ENCODE assay signal across 11 mouse cellular contexts in genomic region chr16:43698735-43699649, GRCm38 (mm10). TPM values are rescaled to one million over a fixed set of nuclear protein-coding genes. Genes with fewer than 3 reads are reported as not detected.
DNase-seq lines count a peak whose midpoint lies in the region; ATAC-seq lines count a peak whose summit lies in the region.
"Had no signal": no experiment of that assay in that cellular context is flagged by ENCODE, and none has a peak within 500 bp of the region (broad histone marks: within the 10 kb centered on the region; RNA-seq: fewer than 3 reads in every experiment).

No protein-coding gene starts in this region.

- no peak overlapping the region for H3K4me2 ChIP-seq in liver, embryonic 13.5 days
- no peak overlapping the region for H3K4me2 ChIP-seq in forebrain, embryonic 14.5 days (ENCODE audit: low read length)
- no peak overlapping the region for H3K4me2 ChIP-seq in midbrain, embryonic 13.5 days (replicated peaks)
- H3K4me2 ChIP-seq: heart, embryonic 13.5 days had no signal

- no peaks in the 10 kb centered on the region for H3K36me3 ChIP-seq in liver, embryonic 13.5 days
- H3K36me3 ChIP-seq in forebrain, embryonic 14.5 days (ENCODE audit: control insufficient read depth, insufficient read depth, low read length): no peaks in the 10 kb centered on the region
- no peaks in the 10 kb centered on the region for H3K36me3 ChIP-seq in midbrain, embryonic 13.5 days
- H3K36me3 ChIP-seq: heart, embryonic 13.5 days had no signal

- 36% methylated on average over 14 of the region's 14 CpGs for WGBS in liver, embryonic 13.5 days (ENCODE audit: insufficient replicate concordance)
- WGBS in forebrain, embryonic 14.5 days: 89% methylated on average over 14 of the region's 14 CpGs
- WGBS in midbrain, embryonic 13.5 days: 88% methylated on average over 14 of the region's 14 CpGs

- no peak; the same call in 1 of the 2 replicates for ATAC-seq in liver, embryonic 13.5 days (ENCODE audit: low read depth)
- no peak for ATAC-seq in forebrain, embryonic 14.5 days
- ATAC-seq in midbrain, embryonic 13.5 days: no peak

- H3K4me1 ChIP-seq in liver, embryonic 13.5 days (replicated peaks): no peaks in the 10 kb centered on the region
- H3K4me1 ChIP-seq in forebrain, embryonic 14.5 days (ENCODE audit: control insufficient read depth, insufficient read depth, low read length): no peaks in the 10 kb centered on the region
- H3K4me1 ChIP-seq in midbrain, embryonic 13.5 days (replicated peaks): no peaks in the 10 kb centered on the region; the same call in 1 of the 2 replicates

- H3K9ac ChIP-seq in liver, embryonic 13.5 days: no peak overlapping the region
- no peak overlapping the region for H3K9ac ChIP-seq in forebrain, embryonic 14.5 days (ENCODE audit: low read length)
- H3K9ac ChIP-seq in midbrain, embryonic 13.5 days (replicated peaks): no peak overlapping the region
- H3K9ac ChIP-seq: heart, embryonic 13.5 days had no signal

- no peak overlapping the region for H3K27ac ChIP-seq in liver, embryonic 13.5 days
- no peak overlapping the region for H3K27ac ChIP-seq in forebrain, embryonic 14.5 days (ENCODE audit: low read depth, low read length)
- H3K27ac ChIP-seq in midbrain, embryonic 13.5 days: no peak overlapping the region
- H3K27ac ChIP-seq: heart, embryonic 13.5 days; macrophage had no signal

- H3K27me3 ChIP-seq in liver, embryonic 13.5 days: no peaks in the 10 kb centered on the region
- H3K27me3 ChIP-seq in forebrain, embryonic 14.5 days (replicated peaks; ENCODE audit: control insufficient read depth, insufficient read depth, low read length): no peaks in the 10 kb centered on the region
- no peaks in the 10 kb centered on the region for H3K27me3 ChIP-seq in midbrain, embryonic 13.5 days
- H3K27me3 ChIP-seq: heart, embryonic 13.5 days had no signal

- no peaks in the 10 kb centered on the region for H3K9me3 ChIP-seq in liver, embryonic 13.5 days (replicated peaks)
- H3K9me3 ChIP-seq in forebrain, embryonic 14.5 days (replicated peaks; ENCODE audit: control insufficient read depth, low read length): no peaks in the 10 kb centered on the region
- H3K9me3 ChIP-seq in midbrain, embryonic 13.5 days: no peaks in the 10 kb centered on the region
- H3K9me3 ChIP-seq: heart, embryonic 13.5 days had no signal

- DNase-seq in CD4-positive, CD25-positive, alpha-beta regulatory T cell, adult 2 months (ENCODE audit: low read depth, low spot score): peak; percentile 94
- DNase-seq in Muller cell, postnatal 12 days (ENCODE audit: inconsistent ontology term): peak; percentile 25
- peak; percentile 5 for DNase-seq in liver, embryonic 13.5 days
- DNase-seq in spleen, adult 18-20 months: peak; percentile 66 to 69
- DNase-seq in forebrain, embryonic 14.5 days (ENCODE audit: low spot score): no peak
- DNase-seq in cerebellum, postnatal 10 days: no peak
- DNase-seq in retina, postnatal 1 day: no peak
- DNase-seq: right cerebral cortex, postnatal 4 days had no signal

- no peak overlapping the region for H3K4me3 ChIP-seq in liver, embryonic 13.5 days (replicated peaks)
- H3K4me3 ChIP-seq in forebrain, embryonic 14.5 days (ENCODE audit: low read depth, low read length): no peak overlapping the region
- no peak overlapping the region for H3K4me3 ChIP-seq in midbrain, embryonic 13.5 days (replicated peaks)
- H3K4me3 ChIP-seq: heart, embryonic 13.5 days had no signal

RNA-seq across cellular contexts. Expression of gene Tigit, which starts 35.0 kb away (rescaled TPM):
- not detected in 2 replicates for polyA plus RNA-seq in liver, embryonic 13.5 days (2015; fragmentation: Nextera tagmentation; extraction: Ambion mirVana)
- not detected in 2 replicates for polyA plus RNA-seq in forebrain, embryonic 14.5 days (2014; fragmentation: Nextera tagmentation; extraction: Ambion mirVana)
- polyA plus RNA-seq in midbrain, embryonic 13.5 days (2015; fragmentation: Nextera tagmentation; extraction: Ambion mirVana): not detected in 2 replicates
- polyA plus RNA-seq: heart, embryonic 13.5 days; macrophage had no signal

RNA-seq across cellular contexts. Expression of gene Drd3, which starts 54.8 kb away (rescaled TPM):
- not detected in 2 replicates for polyA plus RNA-seq in liver, embryonic 13.5 days (2015; fragmentation: Nextera tagmentation; extraction: Ambion mirVana)
- polyA plus RNA-seq in forebrain, embryonic 14.5 days (2014; fragmentation: Nextera tagmentation; extraction: Ambion mirVana): 0.12 and 0.13 TPM in 2 replicates
- polyA plus RNA-seq in midbrain, embryonic 13.5 days (2015; fragmentation: Nextera tagmentation; extraction: Ambion mirVana): not detected in 2 replicates
- polyA plus RNA-seq: heart, embryonic 13.5 days; macrophage had no signal

Comparison
In these comparisons a context has a peak if more than half of its experiments do, and no peak if none do; other contexts are left out.
1. DNase-seq: peak in CD4-positive, CD25-positive, alpha-beta regulatory T cell, adult 2 months (single experiment), Muller cell, postnatal 12 days (single experiment), liver, embryonic 13.5 days (single experiment) and spleen, adult 18-20 months (2 of 2); none in forebrain, embryonic 14.5 days (single experiment), cerebellum, postnatal 10 days (0 of 2) and retina, postnatal 1 day (single experiment).